Mouse (Mus musculus): ENCODE measurements around the gene Mthfd1l.

GRCm38 (mm10) chr10:4111795-4112139 is 138.8 kb downstream of the Mthfd1l start:
- TF ChIP-seq POLR2A (IDR thresholded peaks at IDR 0.05; ENCODE audit: insufficient read length, low read depth) (no peak), MYOD1 (IDR thresholded peaks at IDR 0.05; ENCODE audit: control insufficient read depth in 1 of 3, insufficient read length in 2 of 3, low read depth in 2 of 3) (no peak), USF1 (IDR thresholded peaks at IDR 0.05; ENCODE audit: low read depth) (no peak)

All from myocyte (in vitro differentiated cells).